Mouse (Mus musculus) cerebellum, adult 9-10 months (tissue): ENCODE results near the gene Ttyh1.

Experiments
- DNase-seq: peaks from one replicate; pipeline ENCODE4 v3.0.0; 2022

The Ttyh1 gene

DNA sequence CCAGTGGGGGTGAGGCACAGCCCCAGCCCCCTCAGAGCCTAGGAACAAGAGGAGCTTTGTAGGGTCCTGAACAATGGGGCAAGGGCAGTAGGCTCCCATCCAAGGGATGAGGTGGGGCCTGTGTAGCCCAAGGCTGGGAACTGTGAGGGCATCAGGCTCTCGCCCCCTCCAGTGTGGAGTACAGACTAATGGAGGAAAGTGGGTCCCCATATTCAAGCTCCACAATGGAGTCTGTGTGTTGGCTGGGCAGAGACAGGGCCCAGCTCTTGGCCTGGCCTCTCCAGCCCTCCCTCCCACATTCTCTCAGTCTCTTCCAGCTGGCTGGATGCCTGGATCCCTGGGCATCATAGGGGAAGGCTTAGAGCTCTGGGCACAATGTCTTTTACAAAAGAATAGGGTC lies 4.5 kb downstream of the Ttyh1 start:
- DNase-seq, result peak; percentile 86

DNA sequence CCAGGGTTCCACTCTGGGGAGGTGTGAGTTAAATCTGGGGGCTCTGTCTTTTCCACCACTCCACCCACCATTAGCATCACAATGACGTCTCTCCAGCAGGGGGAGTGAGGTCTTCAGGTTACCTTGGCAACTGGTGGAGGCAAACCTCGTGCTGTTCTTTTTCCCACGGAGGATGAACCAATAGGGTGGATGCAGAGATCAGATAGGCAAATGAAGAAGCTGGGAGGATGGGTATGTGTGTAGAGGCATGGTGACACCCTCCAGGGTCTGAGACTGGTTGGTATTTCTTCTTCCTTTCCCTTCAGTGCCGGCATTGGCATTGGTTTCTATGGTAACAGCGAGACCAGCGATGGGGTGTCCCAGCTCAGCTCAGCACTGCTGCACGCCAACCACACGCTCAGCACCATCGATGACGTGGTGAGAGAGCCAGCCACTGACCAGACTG lies 5.1 kb downstream of the Ttyh1 start:
- peak; percentile 83 for DNase-seq

DNA sequence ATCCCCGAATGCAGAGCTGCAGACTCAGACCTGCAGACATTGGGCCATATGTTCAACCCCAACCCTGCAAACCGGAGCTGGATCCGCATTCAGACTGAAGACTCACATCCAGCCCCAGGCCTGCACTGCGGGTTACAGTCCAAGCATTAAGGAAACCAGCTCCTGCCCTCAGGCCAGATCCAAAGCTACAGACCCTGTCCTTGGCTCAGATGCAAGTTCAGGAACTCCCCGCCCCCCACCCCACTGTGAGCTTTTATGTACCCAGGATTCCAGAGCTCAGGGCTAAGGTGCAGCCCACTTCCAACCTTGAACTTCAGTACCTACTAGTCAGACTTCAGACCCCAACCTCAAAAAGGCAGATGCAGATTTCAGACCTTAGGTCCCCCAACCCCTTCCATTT lies 5.6 kb downstream of the Ttyh1 start:
- DNase-seq, result no peak

DNA sequence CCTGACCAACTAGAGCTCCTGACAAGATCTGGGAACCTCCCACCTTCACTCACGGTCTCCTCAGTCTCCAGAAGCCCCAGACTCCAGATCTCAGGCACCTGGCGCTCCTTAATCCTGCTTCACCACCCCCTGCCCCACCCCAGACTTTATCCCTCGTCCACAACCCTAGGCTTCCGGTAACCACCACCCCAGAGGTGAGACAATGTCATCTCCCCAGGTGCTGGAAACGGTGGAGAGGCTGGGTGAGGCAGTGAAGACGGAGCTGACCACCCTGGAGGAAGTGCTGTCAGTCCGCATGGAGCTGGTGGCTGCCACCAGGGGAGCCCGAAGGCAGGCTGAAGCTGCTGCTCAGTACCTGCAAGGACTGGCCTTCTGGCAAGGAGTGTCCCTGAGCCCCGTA lies 6.1 kb downstream of the Ttyh1 start:
- no peak for DNase-seq

DNA sequence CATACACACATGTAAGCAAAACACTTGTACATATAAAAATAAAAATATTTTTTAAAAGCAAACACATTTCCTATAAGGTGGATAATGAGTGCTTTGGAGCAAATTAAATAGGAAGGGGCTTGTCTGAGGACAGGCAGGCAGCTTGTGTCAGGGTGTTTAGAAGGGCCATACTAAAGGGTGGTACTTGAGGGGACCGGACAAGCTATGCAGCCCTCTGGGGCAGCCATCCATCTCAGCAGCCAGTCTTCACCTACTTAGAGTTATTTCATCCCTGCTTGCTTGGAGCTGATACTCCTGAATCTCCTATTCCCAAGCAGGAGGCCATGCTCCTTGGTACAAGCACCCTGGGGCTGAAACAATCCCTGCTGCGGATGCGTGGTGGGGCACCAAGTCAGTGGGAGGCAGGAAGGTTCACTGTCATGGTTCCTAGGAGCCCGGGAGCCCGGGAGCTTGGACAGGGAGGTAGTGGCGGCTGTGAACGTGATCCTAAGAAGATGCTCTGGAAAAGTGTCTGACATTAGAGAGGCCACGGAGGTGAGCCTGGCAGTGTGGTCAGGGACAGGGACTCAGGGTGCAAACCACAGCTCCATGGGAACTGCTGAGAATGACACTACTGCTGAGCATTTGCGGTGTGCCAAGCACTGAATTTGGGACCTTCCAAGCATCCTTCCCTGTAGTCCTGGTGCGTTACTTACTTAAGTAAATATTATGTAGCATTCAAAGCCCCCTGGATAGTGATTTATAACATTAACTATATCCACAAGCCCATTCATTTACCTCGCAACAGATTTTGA lies 8.0 kb downstream of the Ttyh1 start:
- peak; percentile 22 for DNase-seq

DNA sequence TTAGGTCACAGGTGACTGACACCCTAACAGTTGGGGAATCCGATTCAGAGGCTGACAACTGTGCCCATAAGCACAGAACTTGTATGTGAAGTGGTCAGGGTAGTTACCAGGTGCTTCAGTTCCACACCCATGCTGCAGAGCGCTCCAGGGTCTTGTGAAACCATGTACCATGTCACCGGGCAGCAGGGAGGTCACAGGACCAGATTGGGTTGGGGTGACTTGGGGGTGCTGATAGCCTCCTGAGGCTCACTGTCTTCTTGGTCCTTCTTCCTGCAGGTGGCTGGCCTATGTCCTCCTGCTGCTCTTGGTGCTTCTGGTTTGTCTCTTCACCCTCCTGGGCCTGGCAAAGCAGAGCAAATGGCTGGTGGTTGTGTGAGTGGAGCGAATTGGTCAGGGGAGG lies 8.7 kb downstream of the Ttyh1 start:
- DNase-seq, result peak; percentile 23

DNA sequence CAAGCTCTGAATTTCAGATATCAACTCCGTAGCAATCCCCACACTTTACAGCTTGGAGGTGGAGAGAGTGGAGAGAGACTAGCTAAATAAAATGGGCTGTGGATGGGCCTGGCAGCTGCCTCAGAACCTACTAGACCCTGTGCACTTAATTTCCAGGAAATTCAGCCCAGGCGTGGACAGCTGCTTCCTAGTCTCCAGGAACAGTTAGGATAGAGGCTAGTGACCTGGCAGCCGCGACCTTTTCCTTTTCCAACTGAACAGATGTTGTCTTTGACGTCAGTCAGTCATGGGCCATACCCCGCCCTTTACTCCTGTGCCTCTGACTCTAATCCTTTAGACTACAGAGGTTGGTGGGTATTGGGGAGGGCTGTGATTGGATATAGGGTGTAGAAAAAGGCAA lies 9.7 kb downstream of the Ttyh1 start:
- peak; percentile 32 for DNase-seq

DNA sequence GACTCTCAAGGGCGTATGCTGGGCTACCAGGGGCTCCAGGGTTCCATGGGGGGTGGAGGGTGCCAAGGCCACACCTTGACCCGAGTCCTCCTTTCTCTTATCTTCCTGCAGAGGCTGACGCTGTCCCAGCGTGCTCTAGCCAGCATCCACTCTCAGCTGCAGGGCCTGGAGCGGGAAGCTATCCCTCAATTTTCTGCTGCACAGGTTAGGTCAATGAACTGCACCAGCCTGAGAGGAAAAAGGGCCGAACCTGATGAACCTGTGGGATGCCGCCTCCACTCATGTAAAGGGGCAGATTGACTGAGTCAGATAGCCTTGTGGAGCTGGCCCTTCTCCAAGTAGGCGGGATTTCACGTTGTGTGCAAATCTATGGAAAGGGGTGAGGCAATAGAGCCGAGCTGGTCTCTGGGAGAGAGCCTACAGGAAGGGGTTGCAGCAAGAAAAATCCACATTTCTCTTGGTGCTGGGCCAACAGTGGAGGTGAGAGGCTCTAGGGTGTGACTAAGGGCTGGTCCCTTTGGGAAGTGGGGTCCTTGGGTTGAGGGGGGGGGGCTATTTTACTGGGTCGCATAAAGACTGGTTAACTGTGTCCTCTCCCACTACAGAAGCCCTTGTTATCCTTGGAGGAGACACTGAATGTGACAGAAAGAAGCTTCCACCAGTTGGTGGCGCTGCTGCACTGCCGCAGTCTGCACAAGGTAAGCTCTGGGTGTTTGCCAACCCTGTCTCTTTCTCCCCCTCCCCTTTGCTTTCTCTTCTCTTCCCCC lies 11.7 kb downstream of the Ttyh1 start:
- DNase-seq, result peak; percentile 88

DNA sequence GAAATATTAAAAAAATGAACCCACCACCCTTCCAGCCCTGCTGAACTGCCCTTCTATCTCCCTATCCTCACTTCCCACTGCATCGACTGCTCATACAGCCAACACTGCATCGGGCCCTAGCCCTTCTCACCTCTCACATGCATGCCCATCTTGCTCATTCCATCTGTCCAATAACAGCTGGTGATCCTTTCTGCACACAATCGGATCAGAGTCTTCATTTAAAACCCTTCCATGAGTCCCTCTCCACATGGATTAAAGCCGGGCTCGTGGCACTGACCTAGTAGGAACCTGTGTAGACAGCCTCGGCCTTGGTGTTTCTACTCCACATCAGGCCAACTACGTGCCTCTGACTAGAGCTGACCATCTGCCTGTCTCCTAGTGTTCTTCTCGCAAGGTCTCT lies 12.8 kb downstream of the Ttyh1 start:
- DNase-seq, result no peak

DNA sequence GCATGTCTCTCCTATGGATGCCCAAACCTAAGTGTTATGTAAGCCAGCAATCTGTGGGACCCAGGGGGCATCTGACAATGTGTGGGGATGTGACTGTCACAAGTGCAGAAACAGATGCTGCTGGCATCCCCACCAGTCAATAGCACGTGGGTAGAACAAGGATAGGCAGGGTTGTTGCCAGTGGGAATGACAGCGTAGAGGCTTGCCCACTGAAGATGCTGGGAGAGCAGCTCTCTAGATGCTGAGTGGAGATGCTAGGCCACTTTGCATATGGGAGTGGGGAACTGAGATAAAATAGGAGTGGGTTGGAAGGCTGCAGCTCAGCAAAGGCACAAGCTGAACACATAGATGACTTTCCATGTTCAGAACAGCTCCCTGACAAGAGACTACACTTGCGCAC lies 13.4 kb downstream of the Ttyh1 start:
- no peak for DNase-seq

DNA sequence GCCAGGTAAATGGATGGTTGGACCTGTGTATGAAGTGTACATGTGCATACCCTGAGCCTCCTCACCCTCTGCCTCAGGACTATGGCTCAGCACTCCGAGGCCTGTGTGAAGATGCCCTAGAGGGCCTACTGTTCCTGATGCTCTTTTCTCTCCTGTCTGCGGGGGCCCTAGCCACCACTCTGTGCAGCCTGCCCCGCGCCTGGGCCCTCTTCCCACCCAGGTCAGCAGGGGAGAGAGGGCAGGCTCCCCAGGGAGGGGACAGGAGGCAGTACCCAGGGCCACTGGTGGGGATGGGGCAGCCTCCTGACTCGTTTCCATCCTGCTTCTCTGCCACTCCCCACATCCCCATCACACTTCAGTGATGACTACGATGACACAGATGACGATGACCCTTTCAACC lies 13.8 kb downstream of the Ttyh1 start:
- peak; percentile 35 for DNase-seq

DNA sequence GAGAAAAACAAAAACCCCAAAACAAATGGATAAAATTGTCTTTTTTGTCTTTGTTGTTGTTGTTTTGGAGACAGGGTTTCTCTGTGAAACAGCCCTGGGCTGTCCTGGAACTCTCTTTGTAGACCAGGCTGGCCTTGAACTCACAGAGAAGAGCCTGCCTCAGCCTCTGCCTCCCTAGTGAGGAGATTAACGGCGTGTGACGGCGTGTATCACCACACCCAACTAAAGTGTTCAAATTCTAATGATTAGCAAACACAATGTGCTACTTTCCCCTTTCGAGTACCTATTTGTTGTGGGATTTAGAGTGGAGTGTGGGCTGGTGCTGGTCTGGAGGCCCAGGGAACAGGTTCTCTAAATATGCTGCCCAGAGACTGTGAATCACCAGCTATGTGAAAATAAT lies 15.7 kb downstream of the Ttyh1 start:
- DNase-seq, result no peak

DNA sequence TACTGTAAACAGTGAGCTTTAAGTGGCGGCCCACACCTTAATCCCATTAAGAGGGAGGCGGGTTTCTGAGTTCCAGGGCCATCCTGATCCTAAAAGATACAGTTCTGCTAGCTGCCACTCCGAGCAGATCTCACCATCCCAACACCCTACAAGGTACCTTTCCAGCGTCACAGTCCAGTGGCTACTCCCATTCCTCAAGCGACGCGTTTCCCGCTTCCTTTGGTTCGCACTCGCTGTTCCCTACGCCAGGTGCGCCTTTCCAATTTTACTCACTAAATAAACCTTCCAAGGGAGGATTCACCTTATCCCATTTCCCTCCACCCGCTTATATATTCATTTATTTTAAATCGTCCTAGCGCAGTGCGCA lies 17.2 kb downstream of the Ttyh1 start:
- DNase-seq, result no peak

DNA sequence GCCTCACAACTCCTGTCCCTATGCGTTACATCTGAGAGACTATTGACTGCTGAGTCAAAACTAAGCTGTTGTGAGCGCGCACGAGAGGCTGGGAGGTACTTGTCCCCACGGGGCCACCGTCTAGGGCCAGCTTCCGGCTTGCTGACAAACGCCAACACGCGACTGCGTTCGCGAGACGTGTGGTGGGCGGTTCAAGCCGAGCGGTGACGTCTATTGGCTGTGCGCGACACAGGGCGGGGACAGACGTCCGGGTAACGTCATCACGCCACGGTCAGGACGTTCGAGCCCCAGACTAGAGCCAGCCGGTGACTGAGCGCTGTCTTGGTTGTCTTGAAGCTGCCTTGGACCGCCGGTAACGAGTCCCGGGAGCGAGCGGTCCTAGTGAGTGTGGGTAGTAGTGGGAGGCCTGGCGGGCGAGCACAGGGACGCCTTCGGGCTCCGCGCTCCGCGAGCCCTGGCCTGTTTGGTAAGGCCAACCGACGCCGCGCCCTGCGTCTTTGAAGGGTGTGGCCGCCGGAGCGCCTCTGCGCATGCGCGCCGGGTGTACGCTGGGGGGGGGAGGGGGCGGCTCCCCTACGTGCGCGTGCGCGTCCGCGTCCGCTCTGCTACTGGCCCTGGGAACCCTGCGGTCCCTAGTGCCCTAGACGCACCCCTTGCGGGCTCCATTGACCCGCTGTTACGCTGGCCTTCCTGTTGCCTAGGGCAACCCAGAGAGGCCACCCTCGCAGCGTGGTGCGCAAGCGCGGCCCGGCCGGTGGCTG lies 17.7 kb downstream of the Ttyh1 start, which contains the start of gene Leng8:
Gene Leng8 (plus strand): TSS at position 269 of the 761 bp plus-strand sequence.
- DNase-seq, result peak; percentile 99

DNA sequence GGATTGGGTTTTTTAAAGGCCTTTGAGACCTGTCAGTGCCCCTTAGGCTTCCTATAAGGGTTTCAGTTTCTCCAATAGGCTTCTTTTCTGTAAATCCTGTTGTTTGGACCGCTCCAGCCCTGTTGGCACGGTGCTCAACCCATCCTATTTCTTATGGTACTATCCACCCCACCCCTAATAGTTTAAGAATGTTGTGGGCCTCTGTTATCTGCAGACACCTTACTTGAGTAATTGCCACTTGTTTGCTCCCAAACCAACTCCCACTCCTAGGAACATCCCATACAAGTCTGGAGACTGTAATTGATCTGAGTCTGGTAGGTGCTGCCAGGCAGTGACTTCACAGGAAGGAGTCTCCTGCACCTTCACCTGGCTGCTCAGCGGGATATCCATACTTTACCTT lies 18.5 kb downstream of the Ttyh1 start:
- DNase-seq, result no peak

DNA sequence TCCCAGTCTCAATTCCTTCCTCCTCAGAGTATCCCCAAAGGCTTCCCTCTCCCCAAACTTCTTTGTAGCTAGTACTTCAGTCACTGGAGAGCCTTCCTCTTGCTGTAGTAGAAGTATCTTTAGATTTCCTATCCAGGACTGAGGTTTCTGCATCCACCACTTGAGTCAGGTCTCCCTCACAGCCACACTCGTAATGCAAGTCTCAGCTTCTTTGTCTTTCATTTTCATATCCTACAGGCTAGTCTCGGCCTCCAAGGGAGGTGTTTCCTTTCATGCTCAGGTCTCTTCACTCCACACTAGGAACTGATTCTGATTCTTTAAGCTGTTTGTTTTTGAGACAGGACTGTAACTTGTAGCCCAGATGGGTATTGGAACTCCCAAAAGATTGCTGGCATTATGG lies 19.0 kb downstream of the Ttyh1 start:
- no peak for DNase-seq

DNA sequence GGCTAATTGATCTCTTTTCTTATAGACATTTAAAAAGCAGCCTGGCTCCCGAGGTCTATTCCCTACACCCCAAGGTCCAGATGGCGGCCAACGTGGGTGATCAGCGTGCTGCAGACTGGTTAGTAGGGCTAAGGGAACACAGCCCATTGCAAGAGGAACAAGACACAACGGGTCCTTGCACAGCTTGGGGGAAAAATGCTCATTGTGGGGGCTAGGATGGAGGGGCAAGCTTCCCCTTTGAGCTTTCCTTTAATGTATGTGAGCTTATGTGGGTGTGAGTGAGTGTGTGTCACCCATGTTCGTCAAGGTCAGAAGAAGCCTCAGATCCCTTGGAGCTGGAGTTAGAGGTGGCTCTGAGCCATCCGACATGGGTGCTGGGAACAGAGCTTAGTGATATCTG lies 19.5 kb downstream of the Ttyh1 start:
- DNase-seq, result peak; percentile 43

DNA sequence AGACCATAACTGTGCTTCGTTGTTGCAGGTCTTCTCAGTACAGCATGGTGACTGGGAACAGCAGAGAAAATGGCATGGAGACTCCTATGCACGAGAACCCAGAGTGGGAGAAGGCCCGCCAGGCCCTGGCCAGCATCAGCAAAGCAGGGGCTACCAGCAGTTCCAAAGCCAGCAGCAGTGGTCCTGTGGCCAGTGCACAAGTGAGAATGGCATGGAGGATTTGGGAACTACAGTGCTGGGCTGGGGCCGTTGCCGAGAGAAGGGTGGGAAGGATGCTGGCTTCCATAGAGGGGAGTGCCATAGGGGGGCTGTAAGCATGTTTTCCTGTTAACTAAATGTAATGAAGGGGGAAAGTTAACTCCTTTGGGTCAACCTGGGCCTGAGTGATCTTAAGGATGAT lies 20.2 kb downstream of the Ttyh1 start:
- peak; percentile 32 for DNase-seq

DNA sequence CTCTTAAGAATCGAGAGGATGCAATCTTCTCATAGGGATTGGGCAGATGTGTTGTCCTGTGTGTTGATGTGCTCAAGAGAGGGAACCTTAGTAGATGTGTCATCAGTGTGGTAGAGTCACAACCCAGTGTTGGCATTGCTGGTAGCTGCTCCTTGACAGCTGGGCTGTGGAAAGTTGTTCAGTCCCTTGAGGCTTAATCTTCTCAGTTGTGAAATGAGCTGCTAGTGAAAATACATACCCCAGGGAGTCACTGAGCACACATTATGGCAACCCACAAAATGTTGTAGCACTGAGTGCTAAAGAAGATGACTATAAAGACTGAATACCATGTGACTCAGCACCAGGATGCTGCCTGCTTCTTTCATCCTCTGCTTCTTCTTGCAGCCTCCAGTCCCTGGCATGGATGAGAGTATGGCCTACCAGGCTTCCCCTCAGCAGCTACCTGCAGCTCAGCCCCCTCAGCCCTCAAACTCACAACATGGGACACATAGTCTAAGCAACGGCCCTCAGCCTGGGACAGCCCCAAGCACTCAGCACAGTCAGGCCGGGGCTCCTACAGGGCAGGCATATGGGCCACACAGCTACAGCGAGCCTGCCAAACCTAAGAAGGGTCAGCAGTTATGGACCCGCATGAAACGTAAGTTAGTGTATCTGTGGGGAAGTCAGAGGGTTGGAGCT lies 22.6 kb downstream of the Ttyh1 start:
- peak; percentile 28 for DNase-seq

DNA sequence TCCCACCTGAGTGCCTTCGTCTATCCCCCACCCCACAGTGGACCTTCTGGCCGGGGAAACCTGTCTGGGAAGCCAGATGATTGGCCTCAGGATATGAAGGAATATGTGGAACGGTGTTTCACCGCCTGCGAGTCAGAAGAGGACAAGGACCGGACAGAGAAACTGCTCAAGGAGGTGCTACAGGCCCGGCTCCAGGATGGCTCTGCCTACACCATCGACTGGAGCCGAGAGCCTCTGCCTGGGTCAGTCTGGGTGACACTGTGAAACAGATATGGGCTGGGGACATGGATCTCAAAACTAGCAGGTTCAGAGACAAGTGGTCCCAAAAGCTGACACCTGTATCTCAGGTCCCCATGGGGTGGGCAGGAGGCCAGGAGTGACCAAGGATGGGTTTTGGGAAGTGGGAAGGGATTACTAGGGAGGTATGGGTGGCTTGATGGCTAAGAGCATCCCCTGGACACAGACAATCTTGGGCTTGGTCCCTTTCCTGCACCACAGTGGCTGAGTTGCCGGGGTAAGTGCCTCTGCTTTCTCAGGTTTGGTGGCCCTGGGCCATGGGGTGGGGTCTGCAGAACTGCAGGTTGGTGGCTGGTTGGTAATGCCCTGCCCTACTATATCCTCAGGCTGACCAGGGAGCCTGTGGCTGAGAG lies 23.7 kb downstream of the Ttyh1 start:
- DNase-seq, result peak; percentile 22

DNA sequence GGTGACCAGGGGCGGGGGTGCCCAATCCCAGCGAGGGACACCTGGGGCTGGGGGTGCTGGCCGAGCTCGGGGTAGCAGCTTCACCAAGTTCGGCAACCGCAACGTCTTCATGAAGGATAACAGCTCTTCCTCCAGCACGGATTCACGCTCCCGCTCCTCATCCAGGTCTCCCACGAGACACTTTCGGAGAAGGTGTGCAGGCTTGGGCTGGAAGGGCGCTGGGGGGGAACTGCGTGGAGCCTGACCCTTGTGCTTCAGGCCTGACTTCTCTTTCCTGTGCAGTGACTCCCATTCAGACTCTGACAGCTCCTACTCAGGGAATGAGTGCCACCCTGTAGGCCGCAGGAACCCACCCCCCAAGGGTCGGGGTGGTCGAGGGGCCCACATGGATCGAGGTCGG lies 24.3 kb downstream of the Ttyh1 start:
- DNase-seq, result peak; percentile 36

DNA sequence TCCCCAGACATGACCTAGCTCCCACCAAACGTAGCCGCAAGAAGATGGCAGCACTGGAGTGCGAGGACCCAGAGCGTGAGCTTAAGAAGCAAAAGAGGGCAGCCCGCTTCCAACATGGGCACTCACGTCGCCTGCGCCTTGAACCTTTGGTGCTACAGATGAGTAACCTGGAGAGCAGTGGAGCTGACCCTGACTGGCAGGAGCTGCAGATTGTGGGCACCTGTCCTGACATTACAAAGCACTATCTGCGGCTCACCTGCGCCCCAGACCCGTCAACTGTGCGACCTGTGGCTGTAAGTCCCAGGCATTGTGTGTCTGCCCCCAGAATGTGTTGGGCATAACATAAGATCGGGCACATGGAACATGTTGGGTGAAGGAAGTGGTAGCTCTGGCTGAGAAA lies 24.8 kb downstream of the Ttyh1 start:
- DNase-seq, result peak; percentile 27
